Mouse (Mus musculus) stomach, postnatal 0 days (tissue): ENCODE measurements around the gene Samhd1. TPM values are rescaled to one million over a fixed set of nuclear protein-coding genes. Genes with fewer than 3 reads are reported as not detected.

Experiments
- ATAC-seq: fragments of 200-750 bp; cut with Nextera tagmentation; 2 replicates; pipeline ENCODE4 v1.8.0; 2017; ENCODE audit not compliant: low FRiP score, low TSS enrichment
- DNase-seq: peaks from one replicate; pipeline ENCODE4 v3.0.0-alpha.2; 2016; ENCODE audit warnings: low spot score
- H3K27ac ChIP-seq: fragments of 300-500 bp; sonication (generic); replicated peaks from 2 replicates; pipeline ENCODE4 v1.5.1; 2014; ENCODE audit warnings: mild to moderate bottlenecking, control low read depth
- H3K27me3 ChIP-seq: fragments of 300-500 bp; sonication (generic); 2 replicates; pipeline ENCODE4 v1.6.1; 2014; ENCODE audit warnings: low read length; ENCODE audit not compliant: control insufficient read depth, insufficient read depth
- H3K36me3 ChIP-seq: fragments of 300-500 bp; sonication (generic); 2 replicates; pipeline ENCODE4 v1.6.1; 2014; ENCODE audit warnings: low read length, mixed read lengths; ENCODE audit not compliant: control insufficient read depth, insufficient read depth
- H3K4me1 ChIP-seq: fragments of 300-500 bp; sonication (generic); replicated peaks from 2 replicates; pipeline ENCODE4 v1.6.1; 2014; ENCODE audit warnings: antibody characterized with exemption; ENCODE audit not compliant: control insufficient read depth, insufficient read depth
- H3K4me2 ChIP-seq: fragments of 300-500 bp; sonication (generic); replicated peaks from 2 replicates; pipeline ENCODE4 v1.6.1; 2014; ENCODE audit warnings: low read depth, mild to moderate bottlenecking, control low read depth, moderate library complexity
- H3K4me3 ChIP-seq: fragments of 300-500 bp; sonication (generic); 2 replicates; pipeline ENCODE4 v1.5.1; 2014; ENCODE audit warnings: low read depth, low read length, control low read depth
- H3K9ac ChIP-seq: fragments of 300-500 bp; sonication (generic); 2 replicates; pipeline ENCODE4 v1.6.1; 2014; ENCODE audit warnings: mild to moderate bottlenecking, low read length, control low read depth, mixed read lengths
- H3K9me3 ChIP-seq: fragments of 300-500 bp; sonication (generic); 2 replicates; pipeline ENCODE4 v1.6.1; 2016; ENCODE audit warnings: low read length; ENCODE audit not compliant: control insufficient read depth
- CTCF ChIP-seq: IDR thresholded peaks from 2 replicates; pipeline ENCODE4 v1.5.1; 2016; ENCODE audit warnings: antibody characterized with exemption, low read depth, mild to moderate bottlenecking, moderate library complexity
- EP300 ChIP-seq: optimal IDR thresholded peaks from 2 replicates; pipeline ENCODE3; 2016; ENCODE audit warnings: antibody characterized with exemption
- WGBS: fragments of 180-500 bp; shearing (Covaris S2); extraction: QIAGEN DNeasy Blood & Tissue Kit; methylation state at CpG from one replicate; pipeline ENCODE4 v1.1.7; 2014; 5-methylcytosine and 5-hydroxymethylcytosine counted together
- polyA plus RNA-seq: library from polyadenylated mRNA; unstranded; fragments of >200 nt; fragmentation: Nextera tagmentation; extraction: Ambion mirVana; gene quantifications from 2 replicates; pipeline ENCODE4 v1.2.1, GENCODE M21; 2015

Samhd1 gene
- polyA plus RNA-seq, 1 experiment from 2014 or later = 17.4 TPM

DNA sequence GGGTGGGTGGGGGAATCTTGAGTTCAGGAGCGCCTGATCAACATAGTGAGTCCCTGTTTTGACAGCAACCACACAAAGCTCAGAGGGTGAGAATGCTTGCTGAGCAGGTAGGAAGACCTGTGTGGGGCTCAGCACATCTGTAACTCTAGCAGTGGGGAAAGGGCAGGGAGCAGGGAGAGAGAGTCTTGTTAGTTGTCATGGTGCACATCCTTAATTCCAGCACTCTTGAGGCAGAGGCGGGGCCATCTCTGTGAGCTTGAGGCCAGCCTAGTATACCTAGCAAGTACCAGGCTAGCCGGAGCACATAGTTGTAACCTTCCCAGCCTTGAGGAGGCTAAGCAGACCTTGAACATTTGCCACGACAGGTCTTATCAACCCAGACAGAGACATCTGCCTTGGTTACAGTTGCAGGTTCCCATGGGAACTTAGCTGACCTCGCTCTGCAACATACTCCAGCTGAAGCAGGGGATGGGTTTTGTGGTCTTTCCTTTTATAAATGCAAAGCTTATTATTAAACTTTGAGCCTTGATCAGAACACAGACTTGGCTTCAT lies 4.3 kb upstream of the Samhd1 start:
- no peaks in the 10 kb centered on the region for H3K9me3 ChIP-seq
- no peaks in the 10 kb centered on the region for H3K27me3 ChIP-seq
- 81% methylated on average over 5 of the region's 5 CpGs for WGBS
- DNase-seq = no peak
- no peak overlapping the region for H3K27ac ChIP-seq
- H3K36me3 ChIP-seq = no peaks in the 10 kb centered on the region
- no peak overlapping the region for H3K9ac ChIP-seq
- no peak for ATAC-seq
- 0 out of 2 replicates have a peak, but pooled peaks cover 3% of the 10 kb centered on the region for H3K4me1 ChIP-seq
- no peak overlapping the region for H3K4me2 ChIP-seq
- H3K4me3 ChIP-seq = no peak overlapping the region
- no peak for TF ChIP-seq CTCF
- TF ChIP-seq EP300 = no peak

DNA sequence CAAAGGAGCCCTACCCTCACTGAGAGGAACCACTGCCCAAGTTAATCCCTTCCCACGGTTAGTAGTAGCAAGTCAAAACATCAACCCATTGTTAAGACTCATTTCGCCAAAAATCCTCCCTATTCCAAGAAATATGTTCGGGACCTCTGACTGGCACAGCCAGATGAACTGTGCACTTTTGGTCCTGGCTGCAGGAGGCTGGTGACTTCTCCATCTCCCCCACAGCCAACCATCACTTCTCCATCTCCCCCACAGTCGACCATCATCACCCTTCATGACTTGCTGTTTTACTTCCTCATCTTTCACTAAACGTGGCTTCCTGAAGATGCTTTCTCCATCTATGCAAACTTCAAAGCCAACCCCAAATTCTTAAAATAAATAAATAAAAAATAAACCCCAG lies 3.7 kb upstream of the Samhd1 start:
- no peaks in the 10 kb centered on the region for H3K9me3 ChIP-seq
- no peaks in the 10 kb centered on the region for H3K27me3 ChIP-seq
- H3K9ac ChIP-seq = no peak overlapping the region
- no peak overlapping the region for H3K4me3 ChIP-seq
- no peaks in the 10 kb centered on the region for H3K36me3 ChIP-seq
- ATAC-seq (no peak), DNase-seq (no peak)
- no peak overlapping the region for H3K27ac ChIP-seq
- WGBS = 68% methylated on average over 5 of the region's 5 CpGs
- TF ChIP-seq CTCF (no peak), EP300 (no peak)
- H3K4me1 ChIP-seq = 0 out of 2 replicates have a peak, but pooled peaks cover 3% of the 10 kb centered on the region
- H3K4me2 ChIP-seq = no peak overlapping the region

DNA sequence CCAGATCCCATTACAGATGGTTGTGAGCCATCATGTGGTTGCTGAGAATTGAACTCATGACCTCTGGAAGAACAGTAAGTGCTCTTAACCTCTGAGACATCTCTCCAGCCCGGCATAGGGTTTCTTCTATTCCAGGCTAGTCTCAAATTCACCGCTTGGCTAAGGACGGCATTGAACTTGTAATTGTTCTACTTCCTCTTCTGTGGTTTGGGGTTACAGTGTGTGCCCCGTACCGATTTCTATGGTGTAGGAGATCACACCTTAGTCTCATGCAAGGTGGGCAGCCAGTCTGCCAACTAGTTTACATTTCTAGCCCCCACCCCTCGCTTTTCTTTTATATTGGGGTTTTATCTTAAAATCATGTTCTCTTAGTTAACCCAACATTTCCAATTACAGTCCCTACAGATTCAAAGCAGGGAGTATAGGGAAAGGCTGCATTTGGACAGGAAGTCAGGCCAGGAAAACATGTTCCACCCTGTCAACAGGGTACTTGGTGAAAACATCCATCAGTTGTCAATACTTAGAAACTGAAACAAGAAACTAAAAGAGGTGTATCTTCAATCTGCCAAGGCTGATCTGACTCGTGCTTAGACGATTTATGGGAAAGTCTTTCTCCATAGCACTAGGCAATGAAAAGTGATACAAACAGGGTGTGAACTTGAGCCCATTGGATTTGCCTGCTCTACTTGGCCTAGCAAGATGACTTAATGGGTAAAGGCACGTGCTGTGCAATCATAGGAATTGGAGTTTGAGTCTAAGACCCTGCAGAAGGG lies 3.1 kb upstream of the Samhd1 start:
- no peaks in the 10 kb centered on the region for H3K36me3 ChIP-seq
- H3K27me3 ChIP-seq = no peaks in the 10 kb centered on the region
- TF ChIP-seq CTCF = no peak
- TF ChIP-seq EP300 = no peak
- ATAC-seq (no peak), DNase-seq (no peak)
- H3K9me3 ChIP-seq = no peaks in the 10 kb centered on the region
- no peak overlapping the region for H3K4me2 ChIP-seq
- no peak overlapping the region for H3K4me3 ChIP-seq
- H3K4me1 ChIP-seq = peaks cover 3% of the 10 kb centered on the region; the same call in 1 of the 2 replicates
- H3K27ac ChIP-seq = no peak overlapping the region
- 76% methylated on average over 9 of the region's 9 CpGs for WGBS
- no peak overlapping the region for H3K9ac ChIP-seq

DNA sequence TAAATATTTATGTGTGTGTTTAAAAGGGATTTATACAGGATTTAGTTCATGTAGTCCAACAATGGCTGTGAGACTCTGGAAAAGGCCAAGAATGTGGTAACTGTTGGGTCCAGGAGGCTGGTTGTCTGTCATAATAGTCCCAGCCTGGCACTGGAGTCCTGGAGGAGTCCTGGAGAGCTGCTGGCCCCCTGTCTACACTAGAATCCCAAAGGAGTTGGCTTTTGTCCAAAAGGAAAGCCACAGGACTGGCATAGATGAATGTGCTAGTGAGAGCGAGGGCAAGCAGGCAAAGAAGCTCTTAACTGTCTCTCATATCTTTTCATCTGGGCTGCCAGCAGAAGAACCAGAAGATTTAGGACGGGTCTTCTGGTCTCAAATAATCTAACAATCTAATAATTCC lies 1.6 kb upstream of the Samhd1 start:
- Histone ChIP-seq H3K4me3 (no peak overlapping the region), H3K36me3 (no peaks in the 10 kb centered on the region), H3K27me3 (no peaks in the 10 kb centered on the region), H3K27ac (peak overlapping the region; percentile 75), H3K4me2 (no peak overlapping the region), H3K4me1 (peaks cover 3% of the 10 kb centered on the region; the same call in 1 of the 2 replicates), H3K9ac (no peak overlapping the region), H3K9me3 (no peaks in the 10 kb centered on the region)
- WGBS = 53% methylated on average over 2 of the region's 2 CpGs
- ATAC-seq (peak; percentile 9; the same call in 1 of the 2 replicates), DNase-seq (no peak)
- TF ChIP-seq CTCF (no peak), EP300 (no peak)

DNA sequence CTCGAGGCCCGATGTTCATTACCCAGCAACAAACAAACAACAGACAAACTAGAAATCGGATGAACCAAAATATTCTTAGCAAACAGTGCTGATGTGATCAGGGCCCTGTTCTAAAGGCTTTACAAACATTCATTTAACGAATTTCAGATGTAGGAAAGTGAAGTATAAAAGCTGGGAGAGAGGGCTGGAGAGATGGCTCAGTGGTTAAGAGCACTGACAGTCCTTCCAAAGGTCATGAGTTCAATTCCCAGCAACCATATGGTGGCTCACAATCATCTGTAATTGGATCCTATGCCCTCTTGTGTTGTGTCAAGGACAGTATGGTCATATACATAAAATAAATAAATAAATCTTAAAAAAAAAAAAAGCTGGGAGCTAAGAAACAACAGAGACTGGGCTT lies 1.1 kb upstream of the Samhd1 start:
- ATAC-seq (no peak), DNase-seq (no peak)
- H3K4me3 ChIP-seq = no peak overlapping the region
- TF ChIP-seq EP300 = no peak
- no peak for TF ChIP-seq CTCF
- no peak overlapping the region; the same call in 1 of the 2 replicates for H3K27ac ChIP-seq
- H3K27me3 ChIP-seq = no peaks in the 10 kb centered on the region
- H3K9ac ChIP-seq = no peak overlapping the region
- H3K4me1 ChIP-seq = peaks cover 3% of the 10 kb centered on the region; the same call in 1 of the 2 replicates
- no peaks in the 10 kb centered on the region for H3K9me3 ChIP-seq
- H3K36me3 ChIP-seq = no peaks in the 10 kb centered on the region
- no peak overlapping the region for H3K4me2 ChIP-seq
- WGBS = 65% methylated on average over 4 of the region's 4 CpGs

DNA sequence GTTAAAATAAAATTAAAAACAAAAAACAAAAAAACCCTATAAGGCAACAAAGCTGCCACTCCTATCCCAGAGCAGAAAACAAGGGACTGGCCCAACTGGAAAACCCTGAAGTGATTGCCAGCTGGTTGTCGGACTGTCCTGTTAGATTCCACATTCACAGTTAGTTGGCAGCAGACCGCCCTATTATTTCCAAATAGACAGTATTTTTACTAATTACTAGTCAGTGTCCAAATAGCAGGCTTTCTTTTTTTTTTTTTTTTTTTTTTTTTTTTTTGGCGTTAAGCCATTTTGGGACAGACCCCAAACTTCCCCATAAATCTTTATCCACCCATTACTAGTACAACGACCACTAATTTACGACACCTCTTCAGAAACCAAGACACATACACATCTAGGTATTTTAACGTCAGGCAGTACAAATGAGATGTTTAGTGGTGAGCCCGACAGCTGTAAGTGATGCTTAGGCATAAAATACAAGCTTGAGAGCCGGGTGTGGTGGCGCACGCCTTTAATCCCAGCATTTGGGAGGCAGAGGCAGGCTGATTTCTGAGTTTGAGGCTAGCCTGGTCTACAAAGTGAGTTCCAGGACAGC lies 560 bp upstream of the Samhd1 start:
- no peak for ATAC-seq
- Histone ChIP-seq H3K9me3 (no peaks in the 10 kb centered on the region), H3K27ac (peak overlapping the region; percentile 82), H3K4me3 (peak overlapping the region; percentile 69), H3K4me1 (peaks cover 3% of the 10 kb centered on the region; the same call in 1 of the 2 replicates), H3K36me3 (no peaks in the 10 kb centered on the region), H3K9ac (0 out of 2 replicates have a peak overlapping the region, but pooled peaks have one; percentile 38), H3K27me3 (no peaks in the 10 kb centered on the region), H3K4me2 (peak overlapping the region; percentile 95)
- DNase-seq = no peak
- 66% methylated on average over 10 of the region's 10 CpGs for WGBS
- TF ChIP-seq EP300 (no peak), CTCF (no peak)
